Mouse (Mus musculus) liver, adult 2 months (tissue): ENCODE data around the gene Arsg.

Source experiments
- CTCF ChIP-seq: fragments of 200-500 bp; IDR thresholded peaks from 2 replicates; pipeline ENCODE4 v1.5.1; 2011; ENCODE audit warnings: low read depth, low read length, control low read depth
- POLR2A ChIP-seq: fragments of 200-500 bp; IDR thresholded peaks from 2 replicates; pipeline ENCODE4 v1.6.1; 2011; ENCODE audit warnings: low read length, control low read depth; ENCODE audit not compliant: insufficient read depth; ENCODE audit errors: extremely low read depth

GRCm38 (mm10) chr11:109472171-109472691, 943 bp upstream of the Arsg start:
- TF ChIP-seq CTCF, result no peak
- TF ChIP-seq POLR2A, result no peak
